Mouse (Mus musculus) intestine, embryonic 15.5 days (tissue): ENCODE results near the gene Reep3. TPM values are rescaled to one million over a fixed set of nuclear protein-coding genes. Genes with fewer than 3 reads are reported as not detected.
A peak's percentile ranks its signal among the peaks of the same experiment; 100 is the strongest.

Experiments
- ATAC-seq: fragments of 200-750 bp; cut with Nextera tagmentation; 2 replicates; pipeline ENCODE4 v1.8.0; 2017; ENCODE audit warnings: moderate TSS enrichment, moderate library complexity
- H3K27ac ChIP-seq: fragments of 300-500 bp; sonication (generic); 2 replicates; pipeline ENCODE4 v1.5.1; 2015; ENCODE audit warnings: mild to moderate bottlenecking, inconsistent platforms
- H3K27me3 ChIP-seq: fragments of 300-500 bp; sonication (generic); replicated peaks from 2 replicates; pipeline ENCODE4 v1.6.1; 2015; ENCODE audit warnings: inconsistent platforms
- H3K36me3 ChIP-seq: fragments of 300-500 bp; sonication (generic); 2 replicates; pipeline ENCODE4 v1.6.1; 2015; ENCODE audit warnings: inconsistent platforms
- H3K4me1 ChIP-seq: fragments of 300-500 bp; sonication (generic); replicated peaks from 2 replicates; pipeline ENCODE4 v1.6.1; 2015; ENCODE audit warnings: inconsistent platforms
- H3K4me2 ChIP-seq: fragments of 300-500 bp; sonication (generic); replicated peaks from 2 replicates; pipeline ENCODE4 v1.6.1; 2015; ENCODE audit warnings: mild to moderate bottlenecking, inconsistent platforms
- H3K4me3 ChIP-seq: fragments of 300-500 bp; sonication (generic); replicated peaks from 2 replicates; pipeline ENCODE4 v1.5.1; 2015; ENCODE audit warnings: inconsistent platforms
- H3K9ac ChIP-seq: fragments of 300-500 bp; sonication (generic); 2 replicates; pipeline ENCODE4 v1.6.1; 2015; ENCODE audit warnings: inconsistent platforms
- H3K9me3 ChIP-seq: fragments of 300-500 bp; sonication (generic); 2 replicates; pipeline ENCODE4 v1.6.1; 2016; ENCODE audit warnings: inconsistent platforms
- WGBS: fragments of 180-500 bp; shearing (Covaris S2); methylation state at CpG from one replicate; pipeline ENCODE4 v1.1.7; 2015; 5-methylcytosine and 5-hydroxymethylcytosine counted together
- polyA plus RNA-seq: library from polyadenylated mRNA; unstranded; fragments of >200 nt; fragmentation: Nextera tagmentation; extraction: Ambion mirVana; gene quantifications from 2 replicates; pipeline ENCODE4 v1.2.1, GENCODE M21; 2015

Gene Reep3
- polyA plus RNA-seq, 1 experiment from 2014 or later = 41.5 TPM

GRCm38 (mm10) chr10:67094922-67095321 is 1.8 kb downstream of the Reep3 start:
- no peak for ATAC-seq
- no peak overlapping the region for H3K27ac ChIP-seq

GRCm38 (mm10) chr10:67090611-67091010 is 6.1 kb downstream of the Reep3 start:
- H3K9me3 ChIP-seq = no peaks in the 10 kb centered on the region
- H3K36me3 ChIP-seq = no peaks in the 10 kb centered on the region
- H3K27ac ChIP-seq = no peak overlapping the region
- H3K27me3 ChIP-seq = no peaks in the 10 kb centered on the region
- no peak overlapping the region for H3K4me3 ChIP-seq
- H3K4me2 ChIP-seq = no peak overlapping the region
- H3K4me1 ChIP-seq = 0 out of 2 replicates have a peak, but pooled peaks cover 11% of the 10 kb centered on the region
- no peak for ATAC-seq
- 91% methylated on average over 4 of the region's 4 CpGs for WGBS
- H3K9ac ChIP-seq = no peak overlapping the region

More at GRCm38 (mm10) chr10:67094922-67095321, 1.8 kb downstream of the Reep3 start:
- WGBS = 64% methylated on average over 7 of the region's 7 CpGs
- no peak overlapping the region for H3K4me3 ChIP-seq
- no peak overlapping the region for H3K9ac ChIP-seq
- no peaks in the 10 kb centered on the region for H3K36me3 ChIP-seq
- no peaks in the 10 kb centered on the region for H3K27me3 ChIP-seq
- no peaks in the 10 kb centered on the region for H3K9me3 ChIP-seq
- peak overlapping the region; percentile 64; the same call in 1 of the 2 replicates for H3K4me2 ChIP-seq
- H3K4me1 ChIP-seq = peaks cover 16% of the 10 kb centered on the region

GRCm38 (mm10) chr10:67087447-67088226 is 9.1 kb downstream of the Reep3 start:
- Histone ChIP-seq H3K27ac (no peak overlapping the region), H3K4me3 (no peak overlapping the region), H3K9ac (no peak overlapping the region), H3K27me3 (no peaks in the 10 kb centered on the region), H3K4me2 (no peak overlapping the region), H3K4me1 (0 out of 2 replicates have a peak, but pooled peaks cover 11% of the 10 kb centered on the region), H3K9me3 (no peaks in the 10 kb centered on the region), H3K36me3 (no peaks in the 10 kb centered on the region)
- ATAC-seq = no peak
- WGBS = 86% methylated on average over 5 of the region's 5 CpGs

DNA sequence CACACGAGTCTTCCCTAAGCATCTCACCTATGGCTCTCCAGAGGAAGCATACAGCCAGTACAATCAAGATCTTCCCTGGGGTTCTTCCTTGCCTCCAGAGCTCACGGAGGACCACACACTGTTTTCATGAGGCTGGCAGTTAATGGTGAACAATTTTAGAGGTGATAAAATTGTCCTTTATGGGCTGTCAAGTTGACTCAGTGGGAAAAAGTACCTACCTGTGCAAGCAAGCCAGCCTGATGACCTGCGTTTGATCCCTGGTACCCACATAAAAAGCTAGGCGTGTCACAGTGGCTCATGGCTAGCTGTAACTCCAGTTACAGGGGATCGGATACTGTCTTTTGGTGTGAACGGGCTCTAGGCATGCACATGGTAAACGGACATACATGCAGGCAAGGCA is 10.8 kb downstream of the Reep3 start:
- Histone ChIP-seq H3K36me3 (no peaks in the 10 kb centered on the region), H3K4me1 (peaks cover 18% of the 10 kb centered on the region; the same call in 1 of the 2 replicates), H3K27me3 (no peaks in the 10 kb centered on the region), H3K4me3 (no peak overlapping the region), H3K9me3 (no peaks in the 10 kb centered on the region), H3K9ac (no peak overlapping the region), H3K27ac (no peak overlapping the region), H3K4me2 (no peak overlapping the region)
- 64% methylated on average over 7 of the region's 7 CpGs for WGBS
- peak; percentile 51 for ATAC-seq

DNA sequence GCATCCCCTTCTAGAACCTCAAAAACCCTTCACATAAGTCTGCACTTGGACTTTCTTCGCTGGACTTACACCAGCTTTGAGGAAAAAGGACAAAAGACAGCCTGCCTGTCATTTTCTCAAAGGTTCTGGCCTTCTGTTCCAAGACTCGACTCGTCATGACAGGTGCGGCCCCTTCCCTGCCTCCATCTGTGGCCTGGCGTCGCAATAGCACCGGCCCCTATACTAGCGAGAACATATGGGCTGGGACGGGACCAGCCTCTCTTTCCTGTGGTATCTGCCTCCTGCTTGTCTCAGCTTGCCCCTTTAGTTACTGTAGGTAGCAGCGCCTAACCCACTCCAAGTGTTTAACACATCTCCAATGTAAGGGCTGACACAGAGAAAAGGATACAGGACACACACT is 11.6 kb downstream of the Reep3 start:
- Histone ChIP-seq H3K27ac (no peak overlapping the region), H3K36me3 (no peaks in the 10 kb centered on the region), H3K4me1 (peaks cover 18% of the 10 kb centered on the region; the same call in 1 of the 2 replicates), H3K4me3 (no peak overlapping the region), H3K27me3 (no peaks in the 10 kb centered on the region), H3K9me3 (no peaks in the 10 kb centered on the region), H3K9ac (no peak overlapping the region), H3K4me2 (no peak overlapping the region)
- ATAC-seq = no peak
- 87% methylated on average over 10 of the region's 10 CpGs for WGBS

GRCm38 (mm10) chr10:67083446-67084166 is 13.1 kb downstream of the Reep3 start:
- no peak overlapping the region for H3K9ac ChIP-seq
- no peak for ATAC-seq
- no peaks in the 10 kb centered on the region for H3K9me3 ChIP-seq
- WGBS = 83% methylated on average over 10 of the region's 10 CpGs
- no peaks in the 10 kb centered on the region for H3K36me3 ChIP-seq
- no peak overlapping the region for H3K4me3 ChIP-seq
- no peak overlapping the region for H3K27ac ChIP-seq
- no peak overlapping the region for H3K4me2 ChIP-seq
- no peaks in the 10 kb centered on the region for H3K27me3 ChIP-seq
- peaks cover 16% of the 10 kb centered on the region; the same call in 1 of the 2 replicates for H3K4me1 ChIP-seq

- Histone ChIP-seq H3K9ac (no peak overlapping the region), H3K4me2 (no peak overlapping the region), H3K36me3 (no peaks in the 10 kb centered on the region), H3K27ac (no peak overlapping the region), H3K27me3 (no peaks in the 10 kb centered on the region), H3K9me3 (no peaks in the 10 kb centered on the region), H3K4me3 (no peak overlapping the region), H3K4me1 (peaks cover 16% of the 10 kb centered on the region; the same call in 1 of the 2 replicates)
- WGBS = 90% methylated on average over 4 of the region's 4 CpGs
- ATAC-seq = no peak
Observed at GRCm38 (mm10) chr10:67082531-67082930, 14.2 kb downstream of the Reep3 start.

DNA sequence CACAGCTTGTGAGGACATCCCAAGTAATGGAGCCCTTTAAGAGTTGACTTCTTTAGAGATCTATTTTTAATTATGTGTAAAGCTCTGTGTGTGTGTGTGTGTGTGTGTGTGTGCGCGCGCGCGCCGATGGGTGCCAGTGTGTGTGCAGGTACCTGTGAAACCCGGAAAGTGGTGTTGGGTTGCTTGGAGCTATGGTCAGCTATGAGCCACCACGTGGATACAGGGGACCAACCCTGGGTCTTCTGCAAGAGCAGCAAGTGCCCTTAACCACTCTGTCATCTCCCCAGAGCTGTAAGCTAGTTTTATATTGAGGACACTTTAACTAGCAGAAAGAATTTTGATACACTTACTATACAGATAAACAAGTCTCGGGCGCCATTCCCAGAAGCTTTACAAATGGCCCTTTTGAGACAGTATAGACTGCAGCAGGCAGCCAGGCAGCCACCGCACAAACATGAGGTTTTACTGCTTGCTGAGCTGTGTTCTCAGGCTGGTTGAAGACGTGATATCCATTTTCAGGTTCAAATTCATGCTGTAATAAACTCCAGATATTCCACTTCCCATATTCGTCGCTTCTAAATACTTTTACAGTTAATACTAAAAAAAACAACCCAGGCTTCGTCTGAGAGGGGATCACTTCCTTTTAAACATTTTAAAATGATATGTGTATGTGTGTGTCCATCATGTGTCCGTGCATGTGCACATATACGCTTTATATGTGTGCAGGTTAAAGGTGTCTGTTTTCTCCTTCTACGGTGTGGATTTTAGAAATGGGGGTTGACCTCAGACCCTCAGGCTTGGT is 15.3 kb downstream of the Reep3 start:
- H3K27me3 ChIP-seq = no peaks in the 10 kb centered on the region
- no peaks in the 10 kb centered on the region for H3K36me3 ChIP-seq
- H3K27ac ChIP-seq = no peak overlapping the region
- no peak overlapping the region for H3K4me3 ChIP-seq
- peaks cover 13% of the 10 kb centered on the region; the same call in 1 of the 2 replicates for H3K4me1 ChIP-seq
- ATAC-seq = peak; percentile 30; the same call in 1 of the 2 replicates
- no peak overlapping the region for H3K9ac ChIP-seq
- H3K4me2 ChIP-seq = no peak overlapping the region
- WGBS = 69% methylated on average over 18 of the region's 18 CpGs
- no peaks in the 10 kb centered on the region for H3K9me3 ChIP-seq

- Histone ChIP-seq H3K4me1 (peaks cover 9% of the 10 kb centered on the region; the same call in 1 of the 2 replicates), H3K36me3 (no peaks in the 10 kb centered on the region), H3K9ac (no peak overlapping the region), H3K27ac (no peak overlapping the region), H3K4me3 (no peak overlapping the region), H3K9me3 (no peaks in the 10 kb centered on the region), H3K27me3 (no peaks in the 10 kb centered on the region), H3K4me2 (no peak overlapping the region)
- no peak for ATAC-seq
- WGBS = 76% methylated on average over 4 of the region's 4 CpGs
Observed at GRCm38 (mm10) chr10:67079030-67079429, 17.7 kb downstream of the Reep3 start.

GRCm38 (mm10) chr10:67075931-67076878 is 20.5 kb downstream of the Reep3 start:
- Histone ChIP-seq H3K4me3 (no peak overlapping the region), H3K4me1 (peaks cover 5% of the 10 kb centered on the region; the same call in 1 of the 2 replicates), H3K27me3 (no peaks in the 10 kb centered on the region), H3K27ac (no peak overlapping the region), H3K36me3 (no peaks in the 10 kb centered on the region), H3K9ac (no peak overlapping the region), H3K9me3 (no peaks in the 10 kb centered on the region), H3K4me2 (no peak overlapping the region)
- 77% methylated on average over 21 of the region's 21 CpGs for WGBS
- no peak for ATAC-seq

DNA sequence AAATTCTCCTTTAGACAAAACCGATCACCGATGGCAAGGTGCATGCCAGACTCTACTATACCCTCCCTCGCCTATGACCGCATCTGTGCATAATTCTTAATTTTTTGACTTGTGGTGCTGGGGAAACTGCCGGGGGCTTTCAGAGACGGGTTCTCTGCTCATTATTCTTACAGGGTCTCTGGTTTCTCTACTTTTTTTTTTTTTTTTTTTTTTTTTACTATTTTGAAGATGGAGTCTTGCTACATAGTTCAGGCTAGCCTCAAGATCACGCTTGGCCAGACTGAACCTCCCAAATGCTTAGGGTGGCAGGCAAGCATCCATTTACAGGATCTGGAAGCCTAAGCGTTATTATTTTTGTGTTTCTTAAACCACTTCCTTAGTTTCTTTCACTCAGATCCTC is 23.2 kb downstream of the Reep3 start:
- Histone ChIP-seq H3K9ac (no peak overlapping the region), H3K27me3 (no peaks in the 10 kb centered on the region), H3K9me3 (no peaks in the 10 kb centered on the region), H3K4me2 (no peak overlapping the region), H3K36me3 (no peaks in the 10 kb centered on the region), H3K27ac (no peak overlapping the region), H3K4me3 (no peak overlapping the region), H3K4me1 (0 out of 2 replicates have a peak, but pooled peaks cover 2% of the 10 kb centered on the region)
- WGBS = 92% methylated on average over 8 of the region's 8 CpGs
- no peak for ATAC-seq
